Mouse (Mus musculus) liver, embryonic 14.5 days (tissue): Measurements from ENCODE around the gene Gm39653. TPM values are rescaled to one million over a fixed set of nuclear protein-coding genes. Genes with fewer than 3 reads are reported as not detected.
"Not testable (repeated sequence)": the region's sequence is repeated elsewhere in the genome, so short reads cannot be mapped to it uniquely, and the experiment has no call there.

ENCODE experiments used
- ATAC-seq: fragments of 200-750 bp; cut with Nextera tagmentation; 2 replicates; pipeline ENCODE4 v1.8.0; 2017; ENCODE audit warnings: moderate number of reproducible peaks, mild to moderate bottlenecking, moderate library complexity; ENCODE audit not compliant: insufficient read depth
- DNase-seq, 3 experiments: peaks; one replicate each; pipeline ENCODE4 v3.0.0-alpha.2; 2012 to 2013; ENCODE audit warnings: low read depth in 3 of 3, low spot score in 3 of 3
- H3K27ac ChIP-seq: fragments of 300-500 bp; sonication (generic); 2 replicates; pipeline ENCODE4 v1.5.1; 2014; ENCODE audit warnings: moderate library complexity, mild to moderate bottlenecking, control low read depth, inconsistent platforms
- H3K27me3 ChIP-seq: fragments of 300-500 bp; sonication (generic); 2 replicates; pipeline ENCODE4 v1.6.1; 2014; ENCODE audit warnings: mild to moderate bottlenecking, low read length, moderate library complexity; ENCODE audit not compliant: control insufficient read depth, insufficient read depth
- H3K36me3 ChIP-seq: fragments of 300-500 bp; sonication (generic); replicated peaks from 2 replicates; pipeline ENCODE4 v1.6.1; 2014; ENCODE audit warnings: low read depth; ENCODE audit not compliant: control insufficient read depth, insufficient read depth
- H3K4me1 ChIP-seq, 2 experiments: fragments of 200-500 bp in 1 of 2; fragments of 300-500 bp in 1 of 2; sonication (generic) in 1 of 2; replicated peaks; 2 replicates each; pipeline ENCODE4 v1.6.1; 2012 to 2014; ENCODE audit warnings: antibody characterized with exemption in 1 of 2, inconsistent platforms in 1 of 2, low read length in 1 of 2; ENCODE audit not compliant: control insufficient read depth in 2 of 2, insufficient read depth in 2 of 2
- H3K4me2 ChIP-seq: fragments of 300-500 bp; sonication (generic); 2 replicates; pipeline ENCODE4 v1.6.1; 2014; ENCODE audit warnings: low read depth, mild to moderate bottlenecking, control low read depth, moderate library complexity
- H3K4me3 ChIP-seq, 2 experiments: fragments of 200-500 bp in 1 of 2; fragments of 300-500 bp in 1 of 2; sonication (generic) in 1 of 2; 2 replicates each; pipeline ENCODE4 v1.5.1; 2012 to 2014; ENCODE audit warnings: low read depth in 2 of 2, low read length in 2 of 2, mild to moderate bottlenecking in 2 of 2, control low read depth in 1 of 2, inconsistent platforms in 1 of 2, moderate library complexity in 1 of 2; ENCODE audit not compliant: insufficient read depth in 1 of 2
- H3K9ac ChIP-seq: fragments of 300-500 bp; sonication (generic); replicated peaks from 2 replicates; pipeline ENCODE4 v1.6.1; 2014; ENCODE audit warnings: mild to moderate bottlenecking, control low read depth, moderate library complexity
- H3K9me3 ChIP-seq: fragments of 300-500 bp; sonication (generic); 2 replicates; pipeline ENCODE4 v1.6.1; 2016; ENCODE audit warnings: low read length, mixed read lengths; ENCODE audit not compliant: control insufficient read depth
- CTCF ChIP-seq: IDR thresholded peaks from 2 replicates; pipeline ENCODE4 v1.5.1; 2016; ENCODE audit warnings: antibody characterized with exemption, low read depth, control low read depth
- EP300 ChIP-seq: IDR thresholded peaks from 2 replicates; pipeline ENCODE4 v1.6.1; 2016; ENCODE audit warnings: antibody characterized with exemption, low read depth
- WGBS: fragments of 180-500 bp; shearing (Covaris S2); extraction: QIAGEN DNeasy Blood & Tissue Kit; methylation state at CpG from one replicate; pipeline ENCODE4 v1.1.7; 2014; ENCODE audit not compliant: insufficient replicate concordance; 5-methylcytosine and 5-hydroxymethylcytosine counted together
- polyA plus RNA-seq, 2 experiments: library from polyadenylated mRNA; depleted of rRNA in 1 of 2; stranded (reverse) in 1 of 2; unstranded in 1 of 2; fragments of >200 nt; fragmentation: Nextera tagmentation in 1 of 2; extraction: Ambion mirVana in 1 of 2; gene quantifications; 2 replicates each; pipeline versions ENCODE4 v1.2.1 to v1.2.3; 2012 to 2014

Gm39653 gene
- polyA plus RNA-seq, 2 experiments, result not detected

- 68% methylated on average over 4 of the region's 4 CpGs for WGBS
- no peaks in the 10 kb centered on the region for H3K27me3 ChIP-seq
- no peaks in the 10 kb centered on the region; the same call in 1 of the 2 replicates for H3K9me3 ChIP-seq
- TF ChIP-seq EP300, result no peak
- no peak for TF ChIP-seq CTCF
- H3K27ac ChIP-seq, result no peak overlapping the region
- no peak for DNase-seq
- no peak overlapping the region for H3K9ac ChIP-seq
- no peak for ATAC-seq
- no peak overlapping the region for H3K4me3 ChIP-seq
- H3K4me1 ChIP-seq, result no peaks in the 10 kb centered on the region
- no peaks in the 10 kb centered on the region for H3K36me3 ChIP-seq
- no peak overlapping the region for H3K4me2 ChIP-seq
Measured at GRCm38 (mm10) chr1:63609613-63610012, 6.2 kb upstream of the Gm39653 start.

GRCm38 (mm10) chr1:63614594-63614993 is 1.2 kb upstream of the Gm39653 start:
- H3K27ac ChIP-seq, result no peak overlapping the region
- ATAC-seq (no peak), DNase-seq (no peak)
- under 1% methylated on average over 11 of the region's 11 CpGs for WGBS
- no peak overlapping the region for H3K4me2 ChIP-seq
- H3K27me3 ChIP-seq, result no peaks in the 10 kb centered on the region
- no peaks in the 10 kb centered on the region for H3K36me3 ChIP-seq
- H3K4me3 ChIP-seq, result no peak overlapping the region
- TF ChIP-seq EP300, result no peak
- no peak for TF ChIP-seq CTCF
- H3K4me1 ChIP-seq, result no peaks in the 10 kb centered on the region
- no peaks in the 10 kb centered on the region; the same call in 1 of the 2 replicates for H3K9me3 ChIP-seq
- no peak overlapping the region for H3K9ac ChIP-seq

GRCm38 (mm10) chr1:63628211-63628610 is 12.4 kb downstream of the Gm39653 start:
- Histone ChIP-seq H3K27me3 (no peaks in the 10 kb centered on the region), H3K4me2 (no peak overlapping the region), H3K9me3 (no peaks in the 10 kb centered on the region), H3K27ac (no peak overlapping the region), H3K36me3 (no peaks in the 10 kb centered on the region), H3K9ac (no peak overlapping the region), H3K4me3 (no peak overlapping the region), H3K4me1 (no peaks in the 10 kb centered on the region)
- no peak for DNase-seq
- TF ChIP-seq CTCF, result no peak
- TF ChIP-seq EP300, result no peak
- no peak for ATAC-seq
- 53% methylated on average over 2 of the region's 2 CpGs for WGBS

- not testable (repeated sequence) for H3K4me3 ChIP-seq, H3K36me3 ChIP-seq, H3K9ac ChIP-seq, ATAC-seq, H3K9me3 ChIP-seq, DNase-seq, H3K27ac ChIP-seq, H3K4me1 ChIP-seq, H3K27me3 ChIP-seq, H3K4me2 ChIP-seq
Measured at GRCm38 (mm10) chr1:63630390-63630789, 14.6 kb downstream of the Gm39653 start.

GRCm38 (mm10) chr1:63639921-63640320 is 24.2 kb downstream of the Gm39653 start:
- 49% methylated on average over 6 of the region's 6 CpGs for WGBS
- DNase-seq (no peak), ATAC-seq (no peak)
- no peaks in the 10 kb centered on the region for H3K4me1 ChIP-seq
- no peaks in the 10 kb centered on the region for H3K9me3 ChIP-seq
- H3K4me2 ChIP-seq, result no peak overlapping the region
- H3K4me3 ChIP-seq, result no peak overlapping the region
- H3K27me3 ChIP-seq, result no peaks in the 10 kb centered on the region
- no peak overlapping the region for H3K27ac ChIP-seq
- TF ChIP-seq EP300 (no peak), CTCF (no peak)
- H3K36me3 ChIP-seq, result no peaks in the 10 kb centered on the region
- H3K9ac ChIP-seq, result no peak overlapping the region
